Mouse (Mus musculus) liver, embryonic 16.5 days (tissue): Measurements from ENCODE around the gene Ttc39a. TPM values are rescaled to one million over a fixed set of nuclear protein-coding genes. Genes with fewer than 3 reads are reported as not detected.

Source experiments
- ATAC-seq: fragments of 200-750 bp; cut with Nextera tagmentation; 2 replicates; pipeline ENCODE4 v1.8.0; 2017; ENCODE audit warnings: low read depth, mild to moderate bottlenecking, moderate number of reproducible peaks, moderate library complexity
- H3K27ac ChIP-seq: fragments of 300-500 bp; sonication (generic); 2 replicates; pipeline ENCODE4 v1.5.1; 2014; ENCODE audit warnings: mild to moderate bottlenecking, low read length
- H3K27me3 ChIP-seq: fragments of 300-500 bp; sonication (generic); 2 replicates; pipeline ENCODE4 v1.6.1; 2014; ENCODE audit warnings: low read depth, low read length, mixed read lengths; ENCODE audit not compliant: control insufficient read depth, insufficient read depth
- H3K36me3 ChIP-seq: fragments of 300-500 bp; sonication (generic); 2 replicates; pipeline ENCODE4 v1.6.1; 2014; ENCODE audit warnings: mild to moderate bottlenecking; ENCODE audit not compliant: control insufficient read depth, insufficient read depth
- H3K4me1 ChIP-seq: fragments of 300-500 bp; sonication (generic); 2 replicates; pipeline ENCODE4 v1.6.1; 2014; ENCODE audit warnings: low read depth, low read length, mixed read lengths; ENCODE audit not compliant: control insufficient read depth
- H3K4me2 ChIP-seq: fragments of 300-500 bp; sonication (generic); 2 replicates; pipeline ENCODE4 v1.6.1; 2014; ENCODE audit warnings: low read depth, low read length, mixed read lengths
- H3K4me3 ChIP-seq: fragments of 300-500 bp; sonication (generic); 2 replicates; pipeline ENCODE4 v1.5.1; 2014; ENCODE audit warnings: low read depth, mild to moderate bottlenecking, low read length
- H3K9ac ChIP-seq: fragments of 300-500 bp; sonication (generic); 2 replicates; pipeline ENCODE4 v1.6.1; 2014; ENCODE audit warnings: low read depth, low read length
- H3K9me3 ChIP-seq: fragments of 300-500 bp; sonication (generic); replicated peaks from 2 replicates; pipeline ENCODE4 v1.6.1; 2016; ENCODE audit warnings: low read length; ENCODE audit not compliant: control insufficient read depth
- WGBS: fragments of 180-500 bp; shearing (Covaris S2); extraction: QIAGEN DNeasy Blood & Tissue Kit; methylation state at CpG from one replicate; pipeline ENCODE4 v1.1.7; 2014; ENCODE audit not compliant: insufficient replicate concordance; 5-methylcytosine and 5-hydroxymethylcytosine counted together
- polyA plus RNA-seq: library from polyadenylated mRNA; unstranded; fragments of >200 nt; fragmentation: Nextera tagmentation; extraction: Ambion mirVana; gene quantifications from 2 replicates; pipeline ENCODE4 v1.2.1, GENCODE M21; 2015

Gene Ttc39a
- polyA plus RNA-seq, 1 experiment from 2014 or later: 11.8 TPM

GRCm38 (mm10) chr4:109440381-109440780 is 34.0 kb downstream of the Ttc39a start:
- peak overlapping the region; percentile 11 for H3K9ac ChIP-seq
- H3K27ac ChIP-seq: peak overlapping the region; percentile 98
- peaks cover 6% of the 10 kb centered on the region for H3K36me3 ChIP-seq
- 89% methylated on average over 5 of the region's 5 CpGs for WGBS
- H3K27me3 ChIP-seq: no peaks in the 10 kb centered on the region
- H3K4me3 ChIP-seq: peak overlapping the region; percentile 2; the same call in 1 of the 2 replicates
- peaks cover 75% of the 10 kb centered on the region for H3K4me1 ChIP-seq
- ATAC-seq: no peak
- peak overlapping the region; percentile 68 for H3K4me2 ChIP-seq
- no peaks in the 10 kb centered on the region for H3K9me3 ChIP-seq

GRCm38 (mm10) chr4:109441000-109441399 is 34.6 kb downstream of the Ttc39a start:
- WGBS: 89% methylated on average over 3 of the region's 3 CpGs
- Histone ChIP-seq H3K9me3 (no peaks in the 10 kb centered on the region), H3K4me1 (peaks cover 80% of the 10 kb centered on the region), H3K36me3 (peaks cover 6% of the 10 kb centered on the region), H3K9ac (peak overlapping the region; percentile 20), H3K27ac (peak overlapping the region; percentile 98), H3K4me3 (no peak overlapping the region), H3K4me2 (peak overlapping the region; percentile 68), H3K27me3 (no peaks in the 10 kb centered on the region)
- no peak for ATAC-seq

GRCm38 (mm10) chr4:109442126-109442525 is 35.7 kb downstream of the Ttc39a start:
- H3K27me3 ChIP-seq: no peaks in the 10 kb centered on the region
- no peak for ATAC-seq
- H3K4me3 ChIP-seq: no peak overlapping the region
- H3K27ac ChIP-seq: peak overlapping the region; percentile 98
- H3K4me2 ChIP-seq: peak overlapping the region; percentile 48
- 81% methylated on average over 7 of the region's 7 CpGs for WGBS
- H3K4me1 ChIP-seq: peaks cover 92% of the 10 kb centered on the region
- H3K9me3 ChIP-seq: no peaks in the 10 kb centered on the region
- peak overlapping the region; percentile 50 for H3K9ac ChIP-seq
- peaks cover 6% of the 10 kb centered on the region for H3K36me3 ChIP-seq

- 0 out of 2 replicates have a peak overlapping the region, but pooled peaks have one; percentile 9 for H3K4me3 ChIP-seq
These were observed 36.2 kb downstream of the Ttc39a start for GRCm38 (mm10) chr4:109442649-109443048.

GRCm38 (mm10) chr4:109444471-109444870 is 38.0 kb downstream of the Ttc39a start:
- no peak for ATAC-seq
- Histone ChIP-seq H3K9me3 (no peaks in the 10 kb centered on the region), H3K36me3 (peaks cover 6% of the 10 kb centered on the region), H3K9ac (peak overlapping the region; percentile 65), H3K4me1 (peaks cover 78% of the 10 kb centered on the region), H3K27me3 (no peaks in the 10 kb centered on the region), H3K4me3 (no peak overlapping the region), H3K4me2 (peak overlapping the region; percentile 59; the same call in 1 of the 2 replicates), H3K27ac (peak overlapping the region; percentile 98)
- WGBS: 74% methylated on average over 6 of the region's 6 CpGs

More at GRCm38 (mm10) chr4:109442649-109443048, 36.2 kb downstream of the Ttc39a start:
- H3K36me3 ChIP-seq: peaks cover 6% of the 10 kb centered on the region
- peak overlapping the region; percentile 98 for H3K27ac ChIP-seq
- peak overlapping the region; percentile 48 for H3K4me2 ChIP-seq
- H3K27me3 ChIP-seq: no peaks in the 10 kb centered on the region
- peaks cover 96% of the 10 kb centered on the region for H3K4me1 ChIP-seq
- ATAC-seq: peak; percentile 11; the same call in 1 of the 2 replicates
- peak overlapping the region; percentile 50 for H3K9ac ChIP-seq
- 72% methylated on average over 4 of the region's 4 CpGs for WGBS
- no peaks in the 10 kb centered on the region for H3K9me3 ChIP-seq

GRCm38 (mm10) chr4:109444951-109445350 is 38.5 kb downstream of the Ttc39a start:
- Histone ChIP-seq H3K9me3 (no peaks in the 10 kb centered on the region), H3K27me3 (no peaks in the 10 kb centered on the region), H3K27ac (peak overlapping the region; percentile 98), H3K4me3 (peak overlapping the region; percentile 39), H3K4me2 (peak overlapping the region; percentile 59), H3K36me3 (peaks cover 9% of the 10 kb centered on the region), H3K4me1 (peaks cover 74% of the 10 kb centered on the region), H3K9ac (peak overlapping the region; percentile 65)
- peak; percentile 68 for ATAC-seq
- WGBS: 32% methylated on average over 2 of the region's 2 CpGs

- Histone ChIP-seq H3K27me3 (no peaks in the 10 kb centered on the region), H3K36me3 (peaks cover 9% of the 10 kb centered on the region), H3K9ac (peak overlapping the region; percentile 65), H3K9me3 (no peaks in the 10 kb centered on the region), H3K4me1 (peaks cover 70% of the 10 kb centered on the region), H3K4me3 (peak overlapping the region; percentile 39), H3K4me2 (peak overlapping the region; percentile 59), H3K27ac (peak overlapping the region; percentile 98)
- 23% methylated on average over 2 of the region's 2 CpGs for WGBS
- peak; percentile 98 for ATAC-seq
These were observed 39.0 kb downstream of the Ttc39a start for GRCm38 (mm10) chr4:109445397-109445796.

- no peaks in the 10 kb centered on the region for H3K9me3 ChIP-seq
- peak overlapping the region; percentile 59 for H3K4me2 ChIP-seq
- H3K4me1 ChIP-seq: peaks cover 64% of the 10 kb centered on the region
- ATAC-seq: peak; percentile 45
- peaks cover 12% of the 10 kb centered on the region for H3K36me3 ChIP-seq
- H3K27ac ChIP-seq: peak overlapping the region; percentile 98
- WGBS: 24% methylated on average over 1 of the region's 1 CpGs
- no peak overlapping the region for H3K4me3 ChIP-seq
- H3K9ac ChIP-seq: 0 out of 2 replicates have a peak overlapping the region, but pooled peaks have one; percentile 15
- H3K27me3 ChIP-seq: no peaks in the 10 kb centered on the region
These were observed 39.5 kb downstream of the Ttc39a start for GRCm38 (mm10) chr4:109445956-109446355.

GRCm38 (mm10) chr4:109448531-109448930 is 42.1 kb downstream of the Ttc39a start:
- no peaks in the 10 kb centered on the region for H3K9me3 ChIP-seq
- no peak for ATAC-seq
- 79% methylated on average over 2 of the region's 2 CpGs for WGBS

More at GRCm38 (mm10) chr4:109448531-109448930, 42.1 kb downstream of the Ttc39a start:
- Histone ChIP-seq H3K27me3 (no peaks in the 10 kb centered on the region), H3K36me3 (peaks cover 16% of the 10 kb centered on the region), H3K9ac (no peak overlapping the region), H3K4me3 (no peak overlapping the region), H3K4me2 (no peak overlapping the region), H3K27ac (no peak overlapping the region), H3K4me1 (peaks cover 38% of the 10 kb centered on the region)
